Mouse (Mus musculus) limb, embryonic 12.5 days (tissue): Measurements from ENCODE around the gene Gng7. TPM values are rescaled to one million over a fixed set of nuclear protein-coding genes. Genes with fewer than 3 reads are reported as not detected.
"Not testable (repeated sequence)": the region's sequence is repeated elsewhere in the genome, so short reads cannot be mapped to it uniquely, and the experiment has no call there.

Experiments used
- ATAC-seq: fragments of 200-750 bp; cut with Nextera tagmentation; 2 replicates; pipeline ENCODE4 v1.8.0; 2017; ENCODE audit warnings: low read depth, moderate TSS enrichment; ENCODE audit not compliant: insufficient number of reproducible peaks, insufficient read depth, low FRiP score, low TSS enrichment
- H3K27ac ChIP-seq: fragments of 300-500 bp; sonication (generic); 2 replicates; pipeline ENCODE4 v1.5.1; 2016; ENCODE audit warnings: mild to moderate bottlenecking, moderate library complexity
- H3K27me3 ChIP-seq: fragments of 300-500 bp; sonication (generic); 2 replicates; pipeline ENCODE4 v1.6.1; 2016; ENCODE audit warnings: mild to moderate bottlenecking, moderate library complexity
- H3K36me3 ChIP-seq: fragments of 300-500 bp; sonication (generic); 2 replicates; pipeline ENCODE4 v1.6.1; 2016; ENCODE audit warnings: mild to moderate bottlenecking, moderate library complexity
- H3K4me1 ChIP-seq: fragments of 300-500 bp; sonication (generic); replicated peaks from 2 replicates; pipeline ENCODE4 v1.6.1; 2016
- H3K4me2 ChIP-seq: fragments of 300-500 bp; sonication (generic); 2 replicates; pipeline ENCODE4 v1.6.1; 2016; ENCODE audit warnings: mild to moderate bottlenecking, moderate library complexity
- H3K4me3 ChIP-seq: fragments of 300-500 bp; sonication (generic); replicated peaks from 2 replicates; pipeline ENCODE4 v1.5.1; 2016; ENCODE audit warnings: mild to moderate bottlenecking
- H3K9ac ChIP-seq: fragments of 300-500 bp; sonication (generic); replicated peaks from 2 replicates; pipeline ENCODE4 v1.6.1; 2016; ENCODE audit warnings: mild to moderate bottlenecking, moderate library complexity
- H3K9me3 ChIP-seq: fragments of 300-500 bp; sonication (generic); 2 replicates; pipeline ENCODE4 v1.6.1; 2016; ENCODE audit warnings: mild to moderate bottlenecking, moderate library complexity
- WGBS: fragments of 180-500 bp; shearing (Covaris S2); methylation state at CpG from one replicate; pipeline ENCODE4 v1.1.7; 2016; 5-methylcytosine and 5-hydroxymethylcytosine counted together
- polyA plus RNA-seq: library from polyadenylated mRNA; unstranded; fragments of >200 nt; fragmentation: Nextera tagmentation; extraction: Ambion mirVana; gene quantifications from 2 replicates; pipeline ENCODE4 v1.2.1, GENCODE M21; 2016

Gene Gng7
- polyA plus RNA-seq, 1 experiment from 2014 or later: 6.2 TPM

DNA sequence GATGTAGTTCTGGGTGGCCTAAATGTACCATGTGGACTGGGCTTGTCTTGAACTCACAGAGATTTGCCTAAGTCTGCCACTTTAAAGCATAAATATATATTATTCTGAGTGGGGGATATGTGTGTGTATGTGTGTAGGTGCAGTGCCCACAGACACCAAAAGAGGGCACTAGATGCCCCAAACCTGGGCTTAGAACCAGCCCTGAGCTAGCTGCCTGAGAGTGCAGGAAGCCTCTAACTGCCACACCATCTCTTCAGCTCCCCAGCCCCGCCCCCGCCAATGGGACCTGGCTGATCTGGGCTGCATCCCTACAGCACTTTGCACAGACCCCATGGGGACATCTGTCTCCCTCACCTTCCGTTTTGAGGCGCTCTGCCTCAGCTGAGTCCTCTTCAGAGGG, 35.9 kb upstream of the Gng7 start:
- H3K9ac ChIP-seq: no peak overlapping the region
- peaks cover 96% of the 10 kb centered on the region for H3K36me3 ChIP-seq
- H3K4me1 ChIP-seq: no peaks in the 10 kb centered on the region
- WGBS: 93% methylated on average over 3 of the region's 4 CpGs
- no peaks in the 10 kb centered on the region for H3K9me3 ChIP-seq
- H3K4me2 ChIP-seq: no peak overlapping the region
- H3K27ac ChIP-seq: no peak overlapping the region
- no peaks in the 10 kb centered on the region for H3K27me3 ChIP-seq
- H3K4me3 ChIP-seq: no peak overlapping the region
- ATAC-seq: no peak

DNA sequence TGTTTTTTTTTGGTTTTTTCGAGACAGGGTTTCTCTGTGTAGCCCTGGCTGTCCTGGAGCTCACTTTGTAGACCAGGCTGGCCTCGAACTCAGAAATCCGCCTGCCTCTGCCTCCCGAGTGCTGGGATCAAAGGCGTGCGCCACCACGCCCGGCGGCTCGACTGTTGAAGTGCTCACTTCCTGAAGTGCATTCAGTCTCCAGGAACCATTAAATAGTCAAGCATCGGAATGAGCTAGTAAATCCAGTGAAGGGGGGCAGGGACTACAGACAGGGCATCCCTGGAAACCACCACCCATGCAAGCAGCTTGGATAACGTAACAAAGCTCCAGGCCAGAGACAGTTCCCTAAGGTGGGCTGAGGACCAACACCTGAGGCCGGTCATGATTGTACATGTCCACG, 30.5 kb upstream of the Gng7 start:
- H3K27ac ChIP-seq, H3K4me3 ChIP-seq, H3K9ac ChIP-seq, H3K4me1 ChIP-seq, ATAC-seq, H3K4me2 ChIP-seq, H3K9me3 ChIP-seq, H3K27me3 ChIP-seq: not testable (repeated sequence)
- 90% methylated on average over 14 of the region's 14 CpGs for WGBS
- H3K36me3 ChIP-seq: peaks cover 80% of the 10 kb centered on the region

DNA sequence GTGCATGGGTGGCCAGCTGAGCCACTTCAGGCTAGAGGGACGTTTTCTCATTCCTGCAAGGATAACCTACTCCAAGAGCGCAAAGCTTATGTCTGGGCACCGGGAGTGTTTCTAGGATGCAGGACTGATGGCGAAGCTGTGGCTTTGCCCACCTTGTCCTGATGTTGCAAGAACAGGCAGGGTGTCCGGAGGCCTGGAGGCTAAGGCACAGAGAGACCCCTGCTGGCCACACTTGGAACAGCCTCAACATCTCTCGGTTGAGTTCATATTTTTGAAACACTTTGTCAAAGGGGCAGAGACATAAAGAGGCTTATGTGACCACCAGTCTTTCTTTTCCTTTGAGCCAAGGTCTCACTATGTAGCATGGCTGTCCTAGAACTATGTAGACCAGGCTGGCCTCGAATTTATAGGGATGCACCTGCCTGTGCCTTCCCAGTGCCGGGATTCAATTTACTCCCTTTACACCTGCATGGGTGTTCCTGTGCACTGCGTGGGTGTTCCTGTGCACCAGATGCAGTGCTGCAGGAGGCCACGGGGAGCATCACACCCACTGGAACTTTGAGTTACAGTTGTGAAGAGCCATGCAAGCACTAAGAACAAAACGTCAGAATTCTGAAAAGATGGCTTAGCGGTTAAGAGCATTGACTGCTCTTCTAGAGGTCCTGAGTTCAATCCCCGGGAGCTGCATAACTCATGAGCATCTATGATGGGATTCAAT, 26.9 kb upstream of the Gng7 start:
- 32% methylated on average over 13 of the region's 13 CpGs for WGBS
- Histone ChIP-seq H3K27ac (no peak overlapping the region), H3K4me3 (no peak overlapping the region), H3K4me2 (no peak overlapping the region), H3K36me3 (peaks cover 43% of the 10 kb centered on the region), H3K9ac (no peak overlapping the region), H3K4me1 (no peaks in the 10 kb centered on the region), H3K9me3 (no peaks in the 10 kb centered on the region), H3K27me3 (no peaks in the 10 kb centered on the region)
- ATAC-seq: no peak

DNA sequence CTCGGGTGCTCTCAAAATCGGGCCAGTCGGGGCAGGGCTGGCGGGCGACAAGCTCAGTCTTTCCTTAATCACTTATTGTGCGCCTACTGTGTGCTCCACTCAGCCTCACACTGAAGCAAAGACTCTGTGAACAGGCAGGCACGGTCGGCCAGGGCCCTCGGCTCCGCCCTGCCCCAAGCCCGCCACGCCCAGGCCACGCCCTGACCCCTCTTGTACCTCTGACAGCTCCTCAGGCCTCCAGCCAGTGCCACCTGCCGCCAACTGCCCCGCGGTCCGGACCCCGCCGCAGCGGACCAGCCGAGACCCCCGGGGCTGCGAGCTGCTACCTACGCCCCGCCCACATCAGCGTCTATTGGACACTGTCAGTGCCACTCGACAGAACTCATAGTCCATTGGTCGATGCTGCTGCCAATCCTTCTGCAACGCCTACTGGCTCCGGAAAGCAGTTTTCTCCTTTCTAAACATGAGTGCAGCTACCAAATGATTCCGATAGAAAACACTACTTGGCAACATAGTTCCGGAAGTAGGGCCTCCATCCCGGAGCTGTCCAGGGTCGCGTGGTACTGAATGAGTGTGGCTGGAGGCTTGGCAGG, 22.3 kb upstream of the Gng7 start, which contains the start of gene Slc39a3:
Slc39a3 (minus strand) TSS at position 439 of the 593 bp plus-strand sequence.
- Histone ChIP-seq H3K9me3 (no peaks in the 10 kb centered on the region), H3K9ac (peak within 1 kb of the TSS; percentile 75), H3K4me3 (peak within 1 kb of the TSS; percentile 84), H3K27me3 (no peaks in the 10 kb centered on the region), H3K27ac (0 out of 2 replicates have a peak within 1 kb of the TSS, but pooled peaks have one; percentile 29), H3K36me3 (peaks cover 17% of the 10 kb centered on the region), H3K4me2 (peak within 1 kb of the TSS; percentile 71), H3K4me1 (no peaks in the 10 kb centered on the region)
- peak; percentile 97 for ATAC-seq
- WGBS: 2% methylated on average over 35 of the region's 35 CpGs

DNA sequence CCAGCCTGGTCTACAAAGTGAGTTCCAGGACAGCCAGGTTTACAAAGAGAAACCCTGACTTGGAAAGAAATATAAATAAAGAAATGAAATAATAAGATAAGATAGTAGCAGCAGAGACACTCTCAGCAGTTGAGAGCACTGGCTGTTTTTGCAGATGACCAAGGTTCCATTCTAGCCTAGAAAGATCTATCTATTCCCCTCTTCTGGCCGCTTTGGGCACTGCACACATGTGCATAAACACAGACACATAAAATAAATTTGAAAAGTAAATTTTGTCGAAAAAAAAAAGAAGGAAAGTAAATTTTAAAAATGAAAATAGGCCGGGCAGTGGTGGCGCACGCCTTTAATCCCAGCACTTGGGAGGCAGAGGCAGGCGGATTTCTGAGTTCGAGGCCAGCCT, 21.5 kb upstream of the Gng7 start:
- Histone ChIP-seq H3K4me3 (no peak overlapping the region), H3K4me2 (no peak overlapping the region), H3K36me3 (peaks cover 22% of the 10 kb centered on the region), H3K4me1 (no peaks in the 10 kb centered on the region), H3K9me3 (no peaks in the 10 kb centered on the region), H3K9ac (no peak overlapping the region), H3K27me3 (no peaks in the 10 kb centered on the region), H3K27ac (no peak overlapping the region)
- 77% methylated on average over 7 of the region's 7 CpGs for WGBS
- ATAC-seq: no peak

DNA sequence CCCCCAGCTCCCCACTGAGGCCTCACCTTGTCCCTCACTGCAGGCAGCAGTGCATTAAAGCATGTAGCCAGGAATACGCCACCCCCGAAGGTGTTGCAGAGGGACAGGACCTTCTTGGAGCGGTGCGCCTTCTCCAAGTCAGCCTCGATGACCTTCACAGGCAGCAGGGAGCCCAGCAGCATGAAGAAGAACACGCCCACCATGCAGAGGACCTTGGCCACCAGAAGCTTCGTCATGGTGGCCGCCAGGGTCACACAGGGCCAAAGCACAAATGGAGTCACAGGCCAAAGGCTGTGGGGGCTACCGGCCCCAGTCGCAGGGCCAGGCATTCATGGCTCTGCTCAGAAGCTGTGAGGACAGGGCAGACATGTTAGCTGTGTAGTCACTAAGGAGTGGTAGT, 18.8 kb upstream of the Gng7 start:
- ATAC-seq: no peak
- H3K27me3 ChIP-seq: no peaks in the 10 kb centered on the region

GRCm38 (mm10) chr10:81029031-81029430, 14.3 kb upstream of the Gng7 start:
- 81% methylated on average over 10 of the region's 10 CpGs for WGBS
- no peak for ATAC-seq
- Histone ChIP-seq H3K36me3 (peaks cover 35% of the 10 kb centered on the region), H3K27me3 (peaks cover 32% of the 10 kb centered on the region), H3K4me3 (no peak overlapping the region), H3K4me1 (peaks cover 8% of the 10 kb centered on the region), H3K27ac (no peak overlapping the region), H3K9ac (no peak overlapping the region), H3K9me3 (no peaks in the 10 kb centered on the region), H3K4me2 (no peak overlapping the region)

More for the DNA sequence above, 18.8 kb upstream of the Gng7 start:
- Histone ChIP-seq H3K9me3 (no peaks in the 10 kb centered on the region), H3K4me2 (no peak overlapping the region), H3K36me3 (peaks cover 35% of the 10 kb centered on the region), H3K27ac (no peak overlapping the region), H3K4me1 (no peaks in the 10 kb centered on the region), H3K9ac (no peak overlapping the region), H3K4me3 (no peak overlapping the region)
- WGBS: 79% methylated on average over 10 of the region's 10 CpGs

DNA sequence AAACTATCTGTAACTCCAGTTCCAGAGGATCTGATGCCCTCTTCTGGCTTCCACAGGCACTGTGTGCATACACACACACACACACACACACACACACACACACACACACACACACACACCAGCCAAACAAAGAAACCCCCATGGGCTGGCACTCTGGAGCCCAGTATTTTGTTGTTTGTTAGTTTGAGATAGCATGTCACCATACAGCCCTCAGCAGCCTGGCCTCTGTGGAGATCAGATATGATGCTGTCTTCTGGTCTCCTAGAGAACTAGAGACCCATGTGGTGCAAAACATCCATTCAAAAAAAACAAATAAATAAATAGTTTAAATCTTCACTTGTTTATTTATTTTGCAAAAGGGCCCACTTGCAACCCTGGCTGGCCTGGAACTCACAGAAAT, 13.5 kb upstream of the Gng7 start:
- no peak for ATAC-seq
- Histone ChIP-seq H3K36me3 (peaks cover 29% of the 10 kb centered on the region), H3K9ac (no peak overlapping the region), H3K4me1 (peaks cover 8% of the 10 kb centered on the region), H3K27ac (no peak overlapping the region), H3K9me3 (no peaks in the 10 kb centered on the region), H3K4me2 (no peak overlapping the region), H3K27me3 (peaks cover 40% of the 10 kb centered on the region), H3K4me3 (no peak overlapping the region)

GRCm38 (mm10) chr10:81027331-81027730, 12.6 kb upstream of the Gng7 start:
- H3K4me3 ChIP-seq: no peak overlapping the region
- H3K27me3 ChIP-seq: peaks cover 48% of the 10 kb centered on the region
- ATAC-seq: no peak
- H3K27ac ChIP-seq: no peak overlapping the region
- no peaks in the 10 kb centered on the region for H3K9me3 ChIP-seq
- H3K9ac ChIP-seq: no peak overlapping the region
- no peak overlapping the region for H3K4me2 ChIP-seq
- WGBS: 71% methylated on average over 4 of the region's 4 CpGs
- peaks cover 20% of the 10 kb centered on the region for H3K36me3 ChIP-seq
- peaks cover 8% of the 10 kb centered on the region for H3K4me1 ChIP-seq

DNA sequence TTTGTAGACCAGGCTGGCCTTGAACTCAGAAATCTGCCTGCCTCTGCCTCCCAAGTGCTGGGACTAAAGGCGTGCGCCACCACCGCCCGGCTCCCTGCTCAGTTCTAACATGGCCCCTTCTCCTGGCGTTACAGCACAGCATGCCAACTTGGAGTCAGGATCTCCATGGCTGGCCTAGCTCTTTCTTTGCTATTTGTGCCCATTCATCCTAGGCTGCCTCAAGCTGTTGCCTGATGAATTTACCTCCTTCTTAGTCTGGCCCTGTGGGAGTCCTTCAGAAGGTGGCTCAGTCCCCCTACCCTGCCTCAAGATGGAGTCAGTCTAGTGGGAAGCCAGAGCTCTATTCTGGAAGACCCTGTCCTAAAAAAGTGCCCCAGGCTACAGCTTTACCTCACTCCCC, 12.1 kb upstream of the Gng7 start:
- H3K27me3 ChIP-seq: peaks cover 53% of the 10 kb centered on the region
- H3K9me3 ChIP-seq: no peaks in the 10 kb centered on the region
- H3K9ac ChIP-seq: no peak overlapping the region
- H3K4me3 ChIP-seq: no peak overlapping the region
- H3K4me2 ChIP-seq: no peak overlapping the region
- WGBS: 94% methylated on average over 5 of the region's 5 CpGs
- ATAC-seq: no peak
- peaks cover 18% of the 10 kb centered on the region for H3K36me3 ChIP-seq
- no peak overlapping the region for H3K27ac ChIP-seq
- H3K4me1 ChIP-seq: peaks cover 8% of the 10 kb centered on the region

DNA sequence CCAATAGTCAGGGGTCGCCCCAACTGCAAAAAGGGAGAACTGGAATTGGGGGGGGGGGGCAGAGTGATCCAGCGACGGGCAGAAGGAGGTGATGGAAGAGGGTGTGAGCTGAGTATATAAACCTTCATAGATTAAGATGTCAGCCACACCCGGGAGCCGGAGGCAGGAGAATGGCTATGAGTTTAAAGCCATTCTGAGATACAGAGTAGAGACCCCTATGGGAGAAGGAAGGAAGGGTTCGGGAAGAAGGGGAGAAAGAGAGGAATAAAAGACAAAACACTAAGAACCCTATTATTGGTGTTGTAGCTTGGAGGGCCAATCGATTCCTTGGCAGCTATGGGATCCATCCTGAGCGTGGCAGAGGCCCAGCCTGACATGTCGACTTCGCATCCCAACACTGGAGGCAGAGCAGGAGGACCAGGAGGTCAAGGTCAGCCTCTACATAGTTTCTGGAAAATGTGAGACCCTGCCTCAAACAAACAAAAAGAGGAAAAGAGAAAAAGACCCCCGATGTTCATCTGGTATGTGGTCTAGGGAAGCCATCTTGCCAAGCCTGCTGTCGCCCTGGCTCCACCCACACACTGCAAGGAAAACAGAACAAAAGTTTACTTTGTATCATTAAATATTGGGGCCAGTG, 11.0 kb upstream of the Gng7 start, which contains the start of gene Diras1:
Diras1 (minus strand) TSS at position 24 of the 637 bp plus-strand sequence.
- no peak for ATAC-seq
- H3K9me3 ChIP-seq: no peaks in the 10 kb centered on the region
- H3K36me3 ChIP-seq: peaks cover 8% of the 10 kb centered on the region
- peak within 1 kb of the TSS; percentile 65 for H3K4me2 ChIP-seq
- peak within 1 kb of the TSS; percentile 38 for H3K4me3 ChIP-seq
- peaks cover 64% of the 10 kb centered on the region for H3K27me3 ChIP-seq
- H3K27ac ChIP-seq: no peak within 1 kb of the TSS
- H3K9ac ChIP-seq: peak within 1 kb of the TSS; percentile 48; the same call in 1 of the 2 replicates
- WGBS: 54% methylated on average over 12 of the region's 12 CpGs
- peaks cover 8% of the 10 kb centered on the region for H3K4me1 ChIP-seq
